9 mouse cellular contexts compared by ENCODE assay signal in the genomic region with DNA sequence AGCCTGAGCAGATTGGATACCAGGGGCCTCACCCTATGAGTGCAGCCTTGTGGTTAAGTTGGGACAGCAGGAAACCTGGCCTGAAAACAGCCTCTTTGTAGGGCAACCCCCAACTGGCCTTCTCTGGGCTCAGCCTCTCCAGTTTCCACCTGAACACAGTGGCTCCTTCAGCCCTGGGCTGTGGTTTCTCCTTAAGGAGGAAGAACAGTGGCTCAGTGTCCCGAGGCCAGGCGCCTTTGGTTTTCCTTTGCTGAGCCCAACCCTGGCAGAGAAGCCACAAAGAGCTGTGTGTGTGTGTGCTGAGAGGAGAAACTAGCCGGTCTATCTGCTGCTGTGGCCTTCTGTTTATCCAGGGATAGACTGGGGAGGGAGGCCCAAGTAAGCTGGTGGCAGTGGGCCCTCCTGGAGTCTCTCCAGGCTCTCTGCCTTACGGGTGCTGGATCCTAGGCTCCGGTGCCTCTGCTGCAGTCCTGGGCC. TPM values are rescaled to one million over a fixed set of nuclear protein-coding genes. Genes with fewer than 3 reads are reported as not detected.
A peak's percentile ranks its signal among the peaks of the same experiment; 100 is the strongest.
DNase-seq lines count a peak whose midpoint lies in the region; ATAC-seq and TF ChIP-seq lines count a peak whose summit lies in the region.
"Had no signal": no experiment of that assay in that cellular context is flagged by ENCODE, and none has a peak within 500 bp of the region (broad histone marks: within the 10 kb centered on the region; RNA-seq: fewer than 3 reads in every experiment).

No protein-coding gene starts in this region.

- WGBS in forebrain, embryonic 10.5 days: 39% methylated on average over 5 of the region's 5 CpGs
- 23% methylated on average over 5 of the region's 5 CpGs for WGBS in forebrain, embryonic 16.5 days
- WGBS in midbrain, embryonic 10.5 days: 56% methylated on average over 5 of the region's 5 CpGs
- 59% methylated on average over 5 of the region's 5 CpGs for WGBS in midbrain, embryonic 11.5 days
- WGBS in hindbrain, embryonic 12.5 days: 55% methylated on average over 5 of the region's 5 CpGs
- 32% methylated on average over 5 of the region's 5 CpGs for WGBS in olfactory bulb, adult 2 months

- peaks cover 77% of the 10 kb centered on the region for H3K4me1 ChIP-seq in forebrain, embryonic 10.5 days
- H3K4me1 ChIP-seq in forebrain, embryonic 16.5 days (replicated peaks; ENCODE audit: control insufficient read depth, insufficient read depth, low read length): peaks cover 16% of the 10 kb centered on the region
- H3K4me1 ChIP-seq in midbrain, embryonic 10.5 days: peaks cover 77% of the 10 kb centered on the region
- peaks cover 28% of the 10 kb centered on the region for H3K4me1 ChIP-seq in midbrain, embryonic 11.5 days (ENCODE audit: control insufficient read depth, insufficient read depth, low read length)
- peaks cover 57% of the 10 kb centered on the region for H3K4me1 ChIP-seq in hindbrain, embryonic 12.5 days
- H3K4me1 ChIP-seq in olfactory bulb, adult 2 months (ENCODE audit: control insufficient read depth, insufficient read depth, low read length): peaks cover 76% of the 10 kb centered on the region

- no peak overlapping the region; the same call in 1 of the 2 replicates for H3K9ac ChIP-seq in forebrain, embryonic 16.5 days (replicated peaks; ENCODE audit: low read depth, low read length)
- H3K9ac ChIP-seq in midbrain, embryonic 11.5 days (ENCODE audit: low read length): no peak overlapping the region
- no peak overlapping the region for H3K9ac ChIP-seq in hindbrain, embryonic 12.5 days

- H3K4me3 ChIP-seq in forebrain, embryonic 10.5 days: no peak overlapping the region
- no peak overlapping the region for H3K4me3 ChIP-seq in forebrain, embryonic 16.5 days (replicated peaks; ENCODE audit: low read length)
- H3K4me3 ChIP-seq in midbrain, embryonic 10.5 days: no peak overlapping the region; the same call in 1 of the 2 replicates
- H3K4me3 ChIP-seq in midbrain, embryonic 11.5 days (ENCODE audit: low read depth, low read length): no peak overlapping the region
- H3K4me3 ChIP-seq in hindbrain, embryonic 12.5 days: no peak overlapping the region
- no peak overlapping the region for H3K4me3 ChIP-seq in olfactory bulb, adult 2 months (ENCODE audit: insufficient read depth, low read depth, low read length)

- H3K4me2 ChIP-seq in forebrain, embryonic 16.5 days (ENCODE audit: low read length): no peak overlapping the region
- no peak overlapping the region for H3K4me2 ChIP-seq in midbrain, embryonic 11.5 days
- no peak overlapping the region for H3K4me2 ChIP-seq in hindbrain, embryonic 12.5 days (replicated peaks)

- H3K36me3 ChIP-seq in forebrain, embryonic 10.5 days (replicated peaks): 0 out of 2 replicates have a peak, but pooled peaks cover 2% of the 10 kb centered on the region
- H3K36me3 ChIP-seq in forebrain, embryonic 16.5 days (ENCODE audit: control insufficient read depth, insufficient read depth): no peaks in the 10 kb centered on the region
- peaks cover 9% of the 10 kb centered on the region; the same call in 1 of the 2 replicates for H3K36me3 ChIP-seq in midbrain, embryonic 10.5 days
- H3K36me3 ChIP-seq in midbrain, embryonic 11.5 days (ENCODE audit: control insufficient read depth, insufficient read depth, low read length): no peaks in the 10 kb centered on the region
- H3K36me3 ChIP-seq in hindbrain, embryonic 12.5 days: no peaks in the 10 kb centered on the region

- no peak; the same call in 1 of the 2 replicates for ATAC-seq in forebrain, embryonic 16.5 days
- no peak for ATAC-seq in midbrain, embryonic 11.5 days (ENCODE audit: low FRiP score)
- no peak for ATAC-seq in hindbrain, embryonic 12.5 days (ENCODE audit: low FRiP score)

- peaks cover 5% of the 10 kb centered on the region for H3K27me3 ChIP-seq in forebrain, embryonic 10.5 days (ENCODE audit: poor library complexity, severe bottlenecking)
- no peaks in the 10 kb centered on the region for H3K27me3 ChIP-seq in forebrain, embryonic 16.5 days (replicated peaks; ENCODE audit: control insufficient read depth, insufficient read depth, low read length)
- H3K27me3 ChIP-seq in midbrain, embryonic 10.5 days (ENCODE audit: low read depth, poor library complexity, severe bottlenecking): no peaks in the 10 kb centered on the region
- H3K27me3 ChIP-seq in midbrain, embryonic 11.5 days (ENCODE audit: control insufficient read depth, insufficient read depth, low read length): no peaks in the 10 kb centered on the region
- H3K27me3 ChIP-seq in hindbrain, embryonic 12.5 days: 0 out of 2 replicates have a peak, but pooled peaks cover 10% of the 10 kb centered on the region

- H3K9me3 ChIP-seq in forebrain, embryonic 10.5 days: no peaks in the 10 kb centered on the region
- H3K9me3 ChIP-seq in forebrain, embryonic 16.5 days (ENCODE audit: control insufficient read depth, low read length): no peaks in the 10 kb centered on the region
- no peaks in the 10 kb centered on the region for H3K9me3 ChIP-seq in midbrain, embryonic 10.5 days (replicated peaks)
- no peaks in the 10 kb centered on the region for H3K9me3 ChIP-seq in midbrain, embryonic 11.5 days (ENCODE audit: control insufficient read depth, low read length)
- no peaks in the 10 kb centered on the region for H3K9me3 ChIP-seq in hindbrain, embryonic 12.5 days (replicated peaks)

- TF ChIP-seq POLR2A in olfactory bulb, adult 2 months (IDR thresholded peaks at IDR 0.05; ENCODE audit: insufficient read depth, low read depth, low read length): no peak

- no peak for TF ChIP-seq CTCF in olfactory bulb, adult 2 months (IDR thresholded peaks at IDR 0.05; ENCODE audit: insufficient read depth, low read depth, low read length)

- peak overlapping the region; percentile 77 for H3K27ac ChIP-seq in forebrain, embryonic 10.5 days
- no peak overlapping the region for H3K27ac ChIP-seq in forebrain, embryonic 16.5 days (ENCODE audit: low read length)
- H3K27ac ChIP-seq in midbrain, embryonic 10.5 days (replicated peaks): peak overlapping the region; percentile 88
- H3K27ac ChIP-seq in midbrain, embryonic 11.5 days (ENCODE audit: low read depth, low read length): no peak overlapping the region
- peak overlapping the region; percentile 67 for H3K27ac ChIP-seq in hindbrain, embryonic 12.5 days
- H3K27ac ChIP-seq in olfactory bulb, adult 2 months (ENCODE audit: insufficient read depth, low read depth, low read length): peak overlapping the region; percentile 47

- no peak for DNase-seq in forebrain, embryonic 10.5 days (ENCODE audit: extremely low spot score, low spot score)
- DNase-seq in midbrain, embryonic 10.5 days (ENCODE audit: low spot score): no peak
- no peak for DNase-seq in midbrain, embryonic 11.5 days (ENCODE audit: low spot score, missing footprints)
- DNase-seq in thymus, postnatal 0 days (ENCODE audit: low spot score): no peak
- no peak for DNase-seq in kidney, postnatal 36 days
- DNase-seq: heart, postnatal 14 days had no signal

RNA-seq across cellular contexts. Expression of a gene that starts 59.4 kb away (rescaled TPM):
- polyA plus RNA-seq in forebrain, embryonic 10.5 days (2016; fragmentation: Nextera tagmentation; extraction: Ambion mirVana): 20.1 and 23.3 TPM in 2 replicates
- 28.5 and 31.6 TPM in 2 replicates for polyA plus RNA-seq in forebrain, embryonic 16.5 days (2015; fragmentation: Nextera tagmentation; extraction: Ambion mirVana)
- 18.6 and 23.4 TPM in 2 replicates for polyA plus RNA-seq in midbrain, embryonic 10.5 days (2016; fragmentation: Nextera tagmentation; extraction: Ambion mirVana)
- polyA plus RNA-seq in midbrain, embryonic 11.5 days (2014; fragmentation: Nextera tagmentation; extraction: Ambion mirVana): 13.5 and 14.1 TPM in 2 replicates
- polyA plus RNA-seq in hindbrain, embryonic 12.5 days (2016; fragmentation: Nextera tagmentation; extraction: Ambion mirVana): 28.3 and 28.5 TPM in 2 replicates
- 85.1 and 98.8 TPM in 2 replicates for polyA plus RNA-seq in olfactory bulb, adult 2 months (2012; ENCODE audit: insufficient read depth, insufficient read length, low replicate concordance, missing spikeins)
- polyA plus RNA-seq in thymus, postnatal 0 days (2015; fragmentation: Nextera tagmentation; extraction: Ambion mirVana): 8.4 and 8.6 TPM in 2 replicates

Comparison
In these comparisons a context has a peak if more than half of its experiments do, and no peak if none do; other contexts are left out.
1. H3K27ac ChIP-seq: peak in forebrain, embryonic 10.5 days (single experiment), midbrain, embryonic 10.5 days (single experiment), hindbrain, embryonic 12.5 days (single experiment) and olfactory bulb, adult 2 months (single experiment); none in forebrain, embryonic 16.5 days (single experiment) and midbrain, embryonic 11.5 days (single experiment).